Mouse (Mus musculus): ENCODE measurements around the gene Ergic3.

GRCm38 (mm10) chr2:155979328-155979991 is 28.4 kb upstream of the Ergic3 start:
- TF ChIP-seq CTCF (IDR thresholded peaks at IDR 0.05; ENCODE audit: extremely low read depth, insufficient read depth, low read length) (no peak), POLR2A (IDR thresholded peaks at IDR 0.05; ENCODE audit: extremely low read depth, insufficient read depth, low read length) (no peak)
